Mouse (Mus musculus) ES-E14 (cell line): Measurements from ENCODE around the gene Tsc22d3. TPM values are rescaled to one million over a fixed set of nuclear protein-coding genes. Genes with fewer than 3 reads are reported as not detected.

Experiments
- DNase-seq: peaks from one replicate; pipeline ENCODE4 v3.0.0-alpha.2; 2013; ENCODE audit warnings: low read depth, low spot score
- H3K27ac ChIP-seq: 2 replicates; pipeline ENCODE4 v1.5.1; 2012; ENCODE audit warnings: low read depth, mild to moderate bottlenecking, low read length, moderate library complexity, mixed read lengths; ENCODE audit not compliant: poor library complexity, insufficient read depth, severe bottlenecking
- H3K36me3 ChIP-seq: 2 replicates; pipeline ENCODE4 v1.6.1; 2012; ENCODE audit warnings: mild to moderate bottlenecking, low read length, moderate library complexity, mixed read lengths; ENCODE audit not compliant: control insufficient read depth, poor library complexity, insufficient read depth, severe bottlenecking
- H3K4me1 ChIP-seq, 2 experiments: fragments of 150-350 bp in 1 of 2; sonication (generic) in 1 of 2; 2 replicates each; pipeline ENCODE4 v1.6.1; 2012; ENCODE audit warnings: low read length in 2 of 2, mild to moderate bottlenecking in 1 of 2, mixed read lengths in 1 of 2; ENCODE audit not compliant: control insufficient read depth in 2 of 2, insufficient read depth in 2 of 2, poor library complexity in 1 of 2
- H3K4me3 ChIP-seq, 2 experiments: fragments of 150-350 bp in 1 of 2; sonication (generic) in 1 of 2; 2 replicates each; pipeline ENCODE4 v1.5.1; 2012; ENCODE audit warnings: low read length in 2 of 2, low read depth in 1 of 2, mild to moderate bottlenecking in 1 of 2, mixed read lengths in 1 of 2; ENCODE audit not compliant: insufficient read depth in 1 of 2, poor library complexity in 1 of 2, severe bottlenecking in 1 of 2
- H3K9ac ChIP-seq: 2 replicates; pipeline ENCODE4 v1.6.1; 2012; ENCODE audit warnings: low read depth, mild to moderate bottlenecking, low read length, mixed read lengths; ENCODE audit not compliant: poor library complexity, insufficient read depth, severe bottlenecking
- H3K9me3 ChIP-seq: fragments of 150-350 bp; sonication (generic); 2 replicates; pipeline ENCODE4 v1.6.1; 2012; ENCODE audit warnings: low read depth, mild to moderate bottlenecking, low read length; ENCODE audit not compliant: control insufficient read depth, insufficient read depth
- CHD2 ChIP-seq: IDR thresholded peaks from 2 replicates; pipeline ENCODE4 v1.6.1; 2014; ENCODE audit warnings: mild to moderate bottlenecking, low read depth, low read length, inconsistent platforms
- HCFC1 ChIP-seq: IDR thresholded peaks from 2 replicates; pipeline ENCODE4 v1.6.1; 2012; ENCODE audit warnings: low read length, inconsistent platforms, borderline replicate concordance; ENCODE audit not compliant: insufficient read depth
- MAFK ChIP-seq: IDR thresholded peaks from 2 replicates; pipeline ENCODE4 v1.6.1; 2014; ENCODE audit warnings: mild to moderate bottlenecking, low read depth, low read length, inconsistent platforms; ENCODE audit not compliant: insufficient read depth
- ZC3H11A ChIP-seq: IDR thresholded peaks from 2 replicates; pipeline ENCODE4 v1.6.1; 2012; ENCODE audit warnings: low read depth, mild to moderate bottlenecking, inconsistent platforms, low read length, borderline replicate concordance
- ZNF384 ChIP-seq: IDR thresholded peaks from 2 replicates; pipeline ENCODE4 v1.6.1; 2012; ENCODE audit warnings: low read depth, low read length, inconsistent platforms
- in situ Hi-C, 2 experiments: fragments of 600-800 bp; cut with MboI; formaldehyde crosslinking; loops; one replicate each; pipeline ENCODE4 v1.15.1; 2025; ENCODE audit warnings: low sequenced_read_pairs in 2 of 2, inconsistent platforms in 1 of 2; ENCODE audit not compliant: unreplicated experiment in 2 of 2
- total RNA-seq: library from RNA; depleted of rRNA; stranded (reverse); fragments of 300-350 nt; gene quantifications from 2 replicates; pipeline ENCODE4 v1.2.3, GENCODE M21; 2012

Tsc22d3 gene
- total RNA-seq, 1 experiment = 3.5 TPM

GRCm38 (mm10) chrX:140522071-140522765 is 78.2 kb downstream of the Tsc22d3 start:
- Histone ChIP-seq H3K4me1 (peaks cover 0 to 2% of the 10 kb centered on the region in 2 experiments; a peak in 1 of 4 replicates), H3K27ac (no peak overlapping the region), H3K36me3 (no peaks in the 10 kb centered on the region), H3K9ac (no peak overlapping the region), H3K4me3 (no peak overlapping the region), H3K9me3 (no peaks in the 10 kb centered on the region)
- DNase-seq = no peak
- in situ Hi-C loops = no loop called here
- TF ChIP-seq HCFC1 (no peak), MAFK (no peak), CHD2 (no peak), ZNF384 (no peak), ZC3H11A (no peak)

GRCm38 (mm10) chrX:140520146-140521102 is 80.0 kb downstream of the Tsc22d3 start:
- Histone ChIP-seq H3K9me3 (no peaks in the 10 kb centered on the region), H3K9ac (no peak overlapping the region), H3K36me3 (no peaks in the 10 kb centered on the region), H3K4me1 (peaks cover 0 to 2% of the 10 kb centered on the region in 2 experiments; a peak in 1 of 4 replicates), H3K27ac (no peak overlapping the region), H3K4me3 (no peak overlapping the region)
- peak; percentile 56 for DNase-seq
- in situ Hi-C loops = no loop called here
- peak; percentile 64; the same call in 1 of the 2 replicates for TF ChIP-seq MAFK
- TF ChIP-seq ZNF384 = no peak
- no peak for TF ChIP-seq ZC3H11A
- no peak for TF ChIP-seq HCFC1
- TF ChIP-seq CHD2 = no peak

- no peak for DNase-seq
- in situ Hi-C loops = no loop called here
These were observed 82.1 kb downstream of the Tsc22d3 start for GRCm38 (mm10) chrX:140518351-140518750.

GRCm38 (mm10) chrX:140513379-140513778 is 87.1 kb downstream of the Tsc22d3 start:
- in situ Hi-C loops = no loop called here
- Histone ChIP-seq H3K27ac (no peak overlapping the region), H3K4me1 (no peaks in the 10 kb centered on the region), H3K9ac (no peak overlapping the region), H3K9me3 (no peaks in the 10 kb centered on the region), H3K4me3 (no peak overlapping the region), H3K36me3 (no peaks in the 10 kb centered on the region)
- TF ChIP-seq HCFC1 = no peak
- no peak for TF ChIP-seq ZC3H11A
- TF ChIP-seq ZNF384 = no peak
- TF ChIP-seq CHD2 = no peak
- TF ChIP-seq MAFK = no peak
- DNase-seq = no peak

More at GRCm38 (mm10) chrX:140518351-140518750, 82.1 kb downstream of the Tsc22d3 start:
- H3K9me3 ChIP-seq = no peaks in the 10 kb centered on the region
- peaks cover 0 to 2% of the 10 kb centered on the region in 2 experiments; a peak in 1 of 4 replicates for H3K4me1 ChIP-seq
- H3K9ac ChIP-seq = no peak overlapping the region
- H3K27ac ChIP-seq = no peak overlapping the region
- TF ChIP-seq MAFK = no peak
- TF ChIP-seq ZC3H11A = no peak
- TF ChIP-seq CHD2 = no peak
- TF ChIP-seq HCFC1 = no peak
- no peak for TF ChIP-seq ZNF384
- no peak overlapping the region for H3K4me3 ChIP-seq
- no peaks in the 10 kb centered on the region for H3K36me3 ChIP-seq
